Mouse (Mus musculus): ENCODE results near the gene Troap. TPM values are rescaled to one million over a fixed set of nuclear protein-coding genes. Genes with fewer than 3 reads are reported as not detected.
A peak's percentile ranks its signal among the peaks of the same experiment; 100 is the strongest.

The Troap gene
- polyA plus RNA-seq, 1 experiment, result 18.6 TPM

DNA sequence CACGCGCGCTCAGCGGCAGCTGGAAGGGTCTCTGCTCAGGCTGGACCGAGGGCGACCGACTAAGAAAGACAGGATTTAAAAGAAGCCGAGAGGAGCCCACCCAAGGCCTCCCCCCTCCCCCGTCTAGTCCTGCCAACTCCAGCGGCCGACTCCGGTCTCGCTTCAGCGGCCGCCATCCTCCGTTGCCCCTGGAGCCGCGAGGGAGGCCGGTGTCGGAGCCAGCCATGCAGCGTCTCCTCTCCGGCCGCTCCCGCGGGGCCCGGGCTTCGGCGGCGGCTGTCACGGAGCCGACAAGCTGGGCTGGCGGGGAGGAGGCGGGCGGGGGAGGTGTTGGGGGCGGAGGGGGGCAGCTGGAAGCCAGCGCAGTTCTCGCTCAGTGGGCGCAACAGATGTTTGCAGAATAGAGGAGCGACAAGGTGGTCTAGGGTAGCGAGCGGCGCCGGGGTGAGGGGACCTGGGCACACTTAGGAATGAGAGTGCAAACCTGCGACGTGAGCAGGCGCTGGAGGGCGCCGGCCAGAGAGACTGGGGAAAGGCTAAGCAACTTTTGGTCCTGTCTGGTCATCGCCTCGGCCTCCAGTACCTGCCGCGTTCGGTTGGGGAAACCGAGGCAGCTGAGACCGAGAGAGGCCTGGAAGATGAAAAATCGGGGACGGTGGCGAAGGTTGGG is 22.6 kb downstream of the Troap start:
- H3K4me2 ChIP-seq (ENCODE audit: low read depth), result peak overlapping the region; percentile 98
- no peaks in the 10 kb centered on the region for H3K36me3 ChIP-seq (ENCODE audit: control insufficient read depth, insufficient read depth)
- TF ChIP-seq USF1 (IDR thresholded peaks at IDR 0.05; ENCODE audit: low read depth) (no peak), REST (IDR thresholded peaks at IDR 0.05; ENCODE audit: insufficient read depth, insufficient read length) (no peak), TCF12 (IDR thresholded peaks at IDR 0.05; ENCODE audit: insufficient read depth, poor library complexity, severe bottlenecking) (no peak), E2F4 (IDR thresholded peaks at IDR 0.05; ENCODE audit: insufficient read depth) (no peak), SRF (IDR thresholded peaks at IDR 0.05; ENCODE audit: control insufficient read depth, insufficient read length, low read depth) (no peak), MYOG (IDR thresholded peaks at IDR 0.05; ENCODE audit: control insufficient read depth in 1 of 3, insufficient read depth in 1 of 3, insufficient read length in 2 of 3, low read depth in 2 of 3) (no peak), POLR2AphosphoS2 (IDR thresholded peaks at IDR 0.05; ENCODE audit: insufficient read length, low read depth) (no peak), MYOD1 (IDR thresholded peaks at IDR 0.05; ENCODE audit: control insufficient read depth in 1 of 3, insufficient read length in 2 of 3, low read depth in 2 of 3) (peak in 1 of 3 experiments; percentile 24)
- H3K27me3 ChIP-seq (ENCODE audit: control insufficient read depth, insufficient read depth, insufficient read length), result peaks cover 45% of the 10 kb centered on the region
- H3K4me3 ChIP-seq, result peak overlapping the region; percentile 1
- no peaks in the 10 kb centered on the region for H3K79me2 ChIP-seq (ENCODE audit: control insufficient read depth, insufficient read depth)
- no peak overlapping the region for H3ac ChIP-seq (ENCODE audit: control insufficient read depth, insufficient read length)

DNA sequence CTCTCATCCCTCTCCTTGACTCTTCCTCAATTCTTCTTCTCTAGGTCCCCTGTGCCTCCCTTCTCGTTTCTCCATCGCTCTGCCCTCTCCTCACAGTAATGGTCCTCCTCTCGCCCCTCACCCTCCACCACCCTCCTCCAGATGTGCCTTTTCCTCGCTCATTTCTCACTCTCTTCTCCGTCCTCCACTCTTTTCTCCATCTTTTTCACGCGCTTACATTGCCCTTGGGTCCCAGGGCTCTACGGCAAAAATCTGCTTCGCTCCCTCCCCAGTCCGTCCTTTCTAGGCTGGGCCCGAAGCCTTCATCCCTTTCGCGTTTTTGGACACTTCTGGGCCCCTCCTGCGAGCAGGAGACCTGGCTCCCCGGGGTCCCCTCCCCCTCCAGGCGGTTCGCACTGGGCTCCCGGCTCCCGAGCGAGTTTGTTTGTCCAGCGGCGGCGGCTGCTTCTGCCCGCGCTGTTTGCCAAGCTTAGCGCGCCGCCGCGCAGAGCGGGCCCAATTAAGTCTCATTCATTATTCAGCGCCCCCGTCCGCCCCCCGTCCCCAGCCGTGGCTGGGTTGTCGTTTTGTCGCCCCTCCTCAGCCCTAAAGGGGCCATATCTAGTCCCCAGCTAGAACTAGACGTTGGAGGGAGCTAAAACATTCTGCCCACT is 23.6 kb downstream of the Troap start:
- no peak overlapping the region for H3ac ChIP-seq (ENCODE audit: control insufficient read depth, insufficient read length)
- TF ChIP-seq TCF12 (IDR thresholded peaks at IDR 0.05; ENCODE audit: insufficient read depth, poor library complexity, severe bottlenecking) (no peak), SRF (IDR thresholded peaks at IDR 0.05; ENCODE audit: control insufficient read depth, insufficient read length, low read depth) (no peak), USF1 (IDR thresholded peaks at IDR 0.05; ENCODE audit: low read depth) (no peak), E2F4 (IDR thresholded peaks at IDR 0.05; ENCODE audit: insufficient read depth) (no peak), TCF3 (IDR thresholded peaks at IDR 0.05; ENCODE audit: insufficient read length, low read depth) (no peak), MYOG (IDR thresholded peaks at IDR 0.05; ENCODE audit: control insufficient read depth in 1 of 3, insufficient read depth in 1 of 3, insufficient read length in 2 of 3, low read depth in 2 of 3) (no peak), MAX (IDR thresholded peaks at IDR 0.05; ENCODE audit: low read depth) (no peak), POLR2A (IDR thresholded peaks at IDR 0.05; ENCODE audit: insufficient read length, low read depth) (no peak), CEBPB (IDR thresholded peaks at IDR 0.05; ENCODE audit: insufficient read depth, poor library complexity, severe bottlenecking) (no peak), POLR2AphosphoS2 (IDR thresholded peaks at IDR 0.05; ENCODE audit: insufficient read length, low read depth) (no peak), MYOD1 (IDR thresholded peaks at IDR 0.05; ENCODE audit: control insufficient read depth in 1 of 3, insufficient read length in 2 of 3, low read depth in 2 of 3) (no peak), REST (IDR thresholded peaks at IDR 0.05; ENCODE audit: insufficient read depth, insufficient read length) (no peak)
- H3K4me2 ChIP-seq (ENCODE audit: low read depth), result peak overlapping the region; percentile 98
- no peaks in the 10 kb centered on the region for H3K79me2 ChIP-seq (ENCODE audit: control insufficient read depth, insufficient read depth)
- H3K36me3 ChIP-seq (ENCODE audit: control insufficient read depth, insufficient read depth), result no peaks in the 10 kb centered on the region
- peaks cover 45% of the 10 kb centered on the region for H3K27me3 ChIP-seq (ENCODE audit: control insufficient read depth, insufficient read depth, insufficient read length)
- H3K4me3 ChIP-seq, result peak overlapping the region; percentile 1

DNA sequence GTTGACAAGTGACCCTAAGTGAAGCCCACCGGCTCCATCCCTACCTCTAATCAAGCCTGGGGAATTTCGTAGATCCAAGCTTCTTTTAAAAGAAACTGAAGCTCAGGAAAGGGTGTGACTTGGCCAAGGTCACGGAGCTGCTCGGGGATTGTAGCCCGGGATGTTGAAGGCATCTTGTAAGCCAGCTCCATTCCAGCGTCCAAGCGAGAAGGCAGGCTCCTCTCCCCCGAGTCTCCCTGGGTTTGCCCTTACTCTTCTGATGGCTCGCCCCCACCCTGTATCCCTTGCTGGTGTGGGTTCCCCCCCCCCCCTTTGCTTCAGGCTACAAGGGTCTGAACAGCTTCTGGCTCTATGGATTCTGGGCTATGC is 24.1 kb downstream of the Troap start:
- TF ChIP-seq MYOD1 (IDR thresholded peaks at IDR 0.05; ENCODE audit: control insufficient read depth in 1 of 3, insufficient read length in 2 of 3, low read depth in 2 of 3), result no peak
- TF ChIP-seq POLR2AphosphoS2 (IDR thresholded peaks at IDR 0.05; ENCODE audit: insufficient read length, low read depth), result no peak
- no peak for TF ChIP-seq SRF (IDR thresholded peaks at IDR 0.05; ENCODE audit: control insufficient read depth, insufficient read length, low read depth)
- TF ChIP-seq MAX (IDR thresholded peaks at IDR 0.05; ENCODE audit: low read depth), result no peak
- TF ChIP-seq REST (IDR thresholded peaks at IDR 0.05; ENCODE audit: insufficient read depth, insufficient read length), result no peak
- no peak for TF ChIP-seq TCF3 (IDR thresholded peaks at IDR 0.05; ENCODE audit: insufficient read length, low read depth)
- no peak for TF ChIP-seq POLR2A (IDR thresholded peaks at IDR 0.05; ENCODE audit: insufficient read length, low read depth)
- TF ChIP-seq USF1 (IDR thresholded peaks at IDR 0.05; ENCODE audit: low read depth), result no peak
- TF ChIP-seq MYOG (IDR thresholded peaks at IDR 0.05; ENCODE audit: control insufficient read depth in 1 of 3, insufficient read depth in 1 of 3, insufficient read length in 2 of 3, low read depth in 2 of 3), result no peak
- no peak for TF ChIP-seq E2F4 (IDR thresholded peaks at IDR 0.05; ENCODE audit: insufficient read depth)
- no peak for TF ChIP-seq CEBPB (IDR thresholded peaks at IDR 0.05; ENCODE audit: insufficient read depth, poor library complexity, severe bottlenecking)
- Histone ChIP-seq H3K36me3 (ENCODE audit: control insufficient read depth, insufficient read depth) (no peaks in the 10 kb centered on the region), H3K4me2 (ENCODE audit: low read depth) (peak overlapping the region; percentile 98), H3K27me3 (ENCODE audit: control insufficient read depth, insufficient read depth, insufficient read length) (peaks cover 43% of the 10 kb centered on the region), H3ac (ENCODE audit: control insufficient read depth, insufficient read length) (no peak overlapping the region), H3K79me2 (ENCODE audit: control insufficient read depth, insufficient read depth) (no peaks in the 10 kb centered on the region), H3K4me3 (peak overlapping the region; percentile 1)

DNA sequence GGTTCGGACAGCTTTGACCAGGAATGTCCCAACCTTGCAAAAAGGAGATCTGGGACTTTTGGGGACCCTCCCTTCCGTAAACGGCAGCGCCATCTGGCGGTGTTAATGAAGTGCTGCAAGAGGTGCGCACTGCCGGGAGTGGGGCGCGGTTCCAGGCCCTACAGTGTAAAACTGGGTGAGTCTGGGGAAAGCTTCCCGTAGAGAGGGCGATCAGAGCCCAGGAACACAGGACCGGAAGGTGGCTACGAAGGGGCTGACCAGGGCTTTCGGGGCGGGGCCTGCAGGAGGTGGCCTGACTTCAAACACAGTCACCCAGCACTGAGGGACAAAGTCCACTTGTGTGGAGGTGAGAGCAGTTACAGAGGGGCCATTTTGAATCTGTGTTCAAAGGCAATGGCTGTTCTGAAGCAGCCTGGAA is 24.8 kb downstream of the Troap start:
- no peak overlapping the region for H3ac ChIP-seq (ENCODE audit: control insufficient read depth, insufficient read length)
- no peaks in the 10 kb centered on the region for H3K79me2 ChIP-seq (ENCODE audit: control insufficient read depth, insufficient read depth)
- H3K27me3 ChIP-seq (ENCODE audit: control insufficient read depth, insufficient read depth, insufficient read length), result peaks cover 39% of the 10 kb centered on the region
- no peaks in the 10 kb centered on the region for H3K36me3 ChIP-seq (ENCODE audit: control insufficient read depth, insufficient read depth)
- TF ChIP-seq MAX (IDR thresholded peaks at IDR 0.05; ENCODE audit: low read depth) (no peak), TCF12 (IDR thresholded peaks at IDR 0.05; ENCODE audit: insufficient read depth, poor library complexity, severe bottlenecking) (no peak), REST (IDR thresholded peaks at IDR 0.05; ENCODE audit: insufficient read depth, insufficient read length) (no peak), MYOD1 (IDR thresholded peaks at IDR 0.05; ENCODE audit: control insufficient read depth in 1 of 3, insufficient read length in 2 of 3, low read depth in 2 of 3) (no peak), USF1 (IDR thresholded peaks at IDR 0.05; ENCODE audit: low read depth) (no peak), CEBPB (IDR thresholded peaks at IDR 0.05; ENCODE audit: insufficient read depth, poor library complexity, severe bottlenecking) (no peak), POLR2AphosphoS2 (IDR thresholded peaks at IDR 0.05; ENCODE audit: insufficient read length, low read depth) (no peak), SRF (IDR thresholded peaks at IDR 0.05; ENCODE audit: control insufficient read depth, insufficient read length, low read depth) (no peak), E2F4 (IDR thresholded peaks at IDR 0.05; ENCODE audit: insufficient read depth) (no peak), TCF3 (IDR thresholded peaks at IDR 0.05; ENCODE audit: insufficient read length, low read depth) (no peak), POLR2A (IDR thresholded peaks at IDR 0.05; ENCODE audit: insufficient read length, low read depth) (no peak), MYOG (IDR thresholded peaks at IDR 0.05; ENCODE audit: control insufficient read depth in 1 of 3, insufficient read depth in 1 of 3, insufficient read length in 2 of 3, low read depth in 2 of 3) (no peak)
- H3K4me2 ChIP-seq (ENCODE audit: low read depth), result peak overlapping the region; percentile 98
- H3K4me3 ChIP-seq, result peak overlapping the region; percentile 1
